Mouse (Mus musculus): ENCODE measurements around the gene Sec31b. TPM values are rescaled to one million over a fixed set of nuclear protein-coding genes. Genes with fewer than 3 reads are reported as not detected.
A peak's percentile ranks its signal among the peaks of the same experiment; 100 is the strongest.

Gene Sec31b
- total RNA-seq, 2 experiments from 2014 or later: 6.5 to 6.9 TPM

- intact Hi-C loops (cut with DNase I): loop anchor here (5.0 to 10.0 kb wide), 2 partner anchors 65 to 298 kb away; no protein-coding TSS in a partner anchor
- DNase-seq (ENCODE audit: low spot score): no peak
Measured at GRCm38 (mm10) chr19:44542694-44543178, 2.9 kb downstream of the Sec31b start.

- intact Hi-C loops (cut with DNase I): loop anchor here (5.0 kb wide), 1 partner anchor 165 kb away; no protein-coding TSS in a partner anchor
- DNase-seq (ENCODE audit: low spot score): no peak
Measured at GRCm38 (mm10) chr19:44537416-44537815, 8.2 kb downstream of the Sec31b start.

- intact Hi-C loops (cut with DNase I): loop anchor here (5.0 kb wide), 1 partner anchor 163 kb away; no protein-coding TSS in a partner anchor
- no peak for DNase-seq (ENCODE audit: low spot score)
Measured at GRCm38 (mm10) chr19:44535376-44535775, 10.3 kb downstream of the Sec31b start.

- no peak for DNase-seq (ENCODE audit: low spot score)
- intact Hi-C loops (cut with DNase I): no loop called here
Measured at GRCm38 (mm10) chr19:44530018-44530417, 15.6 kb downstream of the Sec31b start.

- intact Hi-C loops (cut with DNase I): no loop called here
- no peak for DNase-seq (ENCODE audit: low spot score)
Measured at GRCm38 (mm10) chr19:44525551-44526205, 20.0 kb downstream of the Sec31b start.

- peak; percentile 63 for DNase-seq (ENCODE audit: low spot score)
- intact Hi-C loops (cut with DNase I): no loop called here
Measured at GRCm38 (mm10) chr19:44519152-44519551, 26.5 kb downstream of the Sec31b start.

GRCm38 (mm10) chr19:44517996-44518768 is 27.5 kb downstream of the Sec31b start:
- DNase-seq (ENCODE audit: low spot score): no peak
- intact Hi-C loops (cut with DNase I): no loop called here

- intact Hi-C loops (cut with DNase I): no loop called here
- no peak for DNase-seq (ENCODE audit: low spot score)
Measured at GRCm38 (mm10) chr19:44515769-44516168, 29.9 kb downstream of the Sec31b start.

- intact Hi-C loops (cut with DNase I): no loop called here
Measured at GRCm38 (mm10) chr19:44514521-44515451, 30.9 kb downstream of the Sec31b start.

GRCm38 (mm10) chr19:44513921-44514482 is 31.7 kb downstream of the Sec31b start:
- intact Hi-C loops (cut with DNase I): no loop called here
- DNase-seq (ENCODE audit: low spot score): no peak

More at GRCm38 (mm10) chr19:44514521-44515451, 30.9 kb downstream of the Sec31b start:
- DNase-seq (ENCODE audit: low spot score): no peak

GRCm38 (mm10) chr19:44513054-44513833 is 32.4 kb downstream of the Sec31b start:
- no peak for DNase-seq (ENCODE audit: low spot score)
- intact Hi-C loops (cut with DNase I): no loop called here

- no peak for DNase-seq (ENCODE audit: low spot score)
- intact Hi-C loops (cut with DNase I): no loop called here
Measured at GRCm38 (mm10) chr19:44512601-44513000, 33.1 kb downstream of the Sec31b start.

- DNase-seq (ENCODE audit: low spot score): no peak
- intact Hi-C loops (cut with DNase I): no loop called here
Measured at GRCm38 (mm10) chr19:44511451-44512231, 34.0 kb downstream of the Sec31b start.

- no peak for DNase-seq (ENCODE audit: low spot score)
- intact Hi-C loops (cut with DNase I): no loop called here
Measured at GRCm38 (mm10) chr19:44510534-44511175, 35.0 kb downstream of the Sec31b start.

GRCm38 (mm10) chr19:44502741-44503140 is 42.9 kb downstream of the Sec31b start:
- intact Hi-C loops (cut with DNase I): no loop called here
- no peak for DNase-seq (ENCODE audit: low spot score)

- DNase-seq (ENCODE audit: low spot score): no peak
- intact Hi-C loops (cut with DNase I): no loop called here
Measured at GRCm38 (mm10) chr19:44501925-44502324, 43.7 kb downstream of the Sec31b start.

- no peak for DNase-seq (ENCODE audit: low spot score)
- intact Hi-C loops (cut with DNase I): no loop called here
Measured at GRCm38 (mm10) chr19:44500240-44500639, 45.4 kb downstream of the Sec31b start.

GRCm38 (mm10) chr19:44498936-44499335 is 46.7 kb downstream of the Sec31b start:
- no peak for DNase-seq (ENCODE audit: low spot score)
- intact Hi-C loops (cut with DNase I): no loop called here
